Mouse (Mus musculus) stomach, postnatal 0 days (tissue): Measurements from ENCODE around the gene Ptpn13. TPM values are rescaled to one million over a fixed set of nuclear protein-coding genes. Genes with fewer than 3 reads are reported as not detected.

ENCODE experiments used
- ATAC-seq: fragments of 200-750 bp; cut with Nextera tagmentation; 2 replicates; pipeline ENCODE4 v1.8.0; 2017; ENCODE audit not compliant: low FRiP score, low TSS enrichment
- DNase-seq: peaks from one replicate; pipeline ENCODE4 v3.0.0-alpha.2; 2016; ENCODE audit warnings: low spot score
- H3K27ac ChIP-seq: fragments of 300-500 bp; sonication (generic); replicated peaks from 2 replicates; pipeline ENCODE4 v1.5.1; 2014; ENCODE audit warnings: mild to moderate bottlenecking, control low read depth
- H3K27me3 ChIP-seq: fragments of 300-500 bp; sonication (generic); 2 replicates; pipeline ENCODE4 v1.6.1; 2014; ENCODE audit warnings: low read length; ENCODE audit not compliant: control insufficient read depth, insufficient read depth
- H3K36me3 ChIP-seq: fragments of 300-500 bp; sonication (generic); 2 replicates; pipeline ENCODE4 v1.6.1; 2014; ENCODE audit warnings: low read length, mixed read lengths; ENCODE audit not compliant: control insufficient read depth, insufficient read depth
- H3K4me1 ChIP-seq: fragments of 300-500 bp; sonication (generic); replicated peaks from 2 replicates; pipeline ENCODE4 v1.6.1; 2014; ENCODE audit warnings: antibody characterized with exemption; ENCODE audit not compliant: control insufficient read depth, insufficient read depth
- H3K4me2 ChIP-seq: fragments of 300-500 bp; sonication (generic); replicated peaks from 2 replicates; pipeline ENCODE4 v1.6.1; 2014; ENCODE audit warnings: low read depth, mild to moderate bottlenecking, control low read depth, moderate library complexity
- H3K4me3 ChIP-seq: fragments of 300-500 bp; sonication (generic); 2 replicates; pipeline ENCODE4 v1.5.1; 2014; ENCODE audit warnings: low read depth, low read length, control low read depth
- H3K9ac ChIP-seq: fragments of 300-500 bp; sonication (generic); 2 replicates; pipeline ENCODE4 v1.6.1; 2014; ENCODE audit warnings: mild to moderate bottlenecking, low read length, control low read depth, mixed read lengths
- H3K9me3 ChIP-seq: fragments of 300-500 bp; sonication (generic); 2 replicates; pipeline ENCODE4 v1.6.1; 2016; ENCODE audit warnings: low read length; ENCODE audit not compliant: control insufficient read depth
- CTCF ChIP-seq: IDR thresholded peaks from 2 replicates; pipeline ENCODE4 v1.5.1; 2016; ENCODE audit warnings: antibody characterized with exemption, low read depth, mild to moderate bottlenecking, moderate library complexity
- EP300 ChIP-seq: optimal IDR thresholded peaks from 2 replicates; pipeline ENCODE3; 2016; ENCODE audit warnings: antibody characterized with exemption
- WGBS: fragments of 180-500 bp; shearing (Covaris S2); extraction: QIAGEN DNeasy Blood & Tissue Kit; methylation state at CpG from one replicate; pipeline ENCODE4 v1.1.7; 2014; 5-methylcytosine and 5-hydroxymethylcytosine counted together
- polyA plus RNA-seq: library from polyadenylated mRNA; unstranded; fragments of >200 nt; fragmentation: Nextera tagmentation; extraction: Ambion mirVana; gene quantifications from 2 replicates; pipeline ENCODE4 v1.2.1, GENCODE M21; 2015

The Ptpn13 gene
- polyA plus RNA-seq, 1 experiment from 2014 or later = 7.6 TPM

DNA sequence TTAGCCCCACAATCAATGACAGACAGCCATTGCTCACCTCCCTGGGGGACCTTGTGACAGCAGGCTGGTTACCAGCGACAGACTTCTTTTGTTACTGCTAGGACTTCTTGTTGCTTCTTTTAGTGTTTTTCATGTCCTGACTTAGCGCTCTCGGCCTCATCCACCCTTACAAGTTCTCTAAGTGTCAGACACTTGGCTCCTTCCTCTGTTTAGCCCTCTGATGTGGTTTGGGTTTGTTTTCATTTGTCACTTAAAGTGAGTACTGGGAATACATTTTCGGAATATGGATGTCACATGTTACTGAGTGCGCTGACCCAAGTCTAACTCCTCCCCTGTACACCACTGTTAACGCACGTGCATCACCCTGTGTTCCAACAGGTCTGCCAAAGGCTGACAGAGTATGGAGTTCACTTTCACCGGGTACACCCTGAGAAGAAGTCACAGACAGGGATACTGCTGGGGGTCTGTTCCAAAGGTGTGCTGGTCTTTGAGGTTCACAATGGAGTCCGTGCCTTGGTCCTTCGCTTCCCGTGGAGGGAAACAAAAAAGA, 107.9 kb downstream of the Ptpn13 start:
- H3K4me1 ChIP-seq = no peaks in the 10 kb centered on the region

DNA sequence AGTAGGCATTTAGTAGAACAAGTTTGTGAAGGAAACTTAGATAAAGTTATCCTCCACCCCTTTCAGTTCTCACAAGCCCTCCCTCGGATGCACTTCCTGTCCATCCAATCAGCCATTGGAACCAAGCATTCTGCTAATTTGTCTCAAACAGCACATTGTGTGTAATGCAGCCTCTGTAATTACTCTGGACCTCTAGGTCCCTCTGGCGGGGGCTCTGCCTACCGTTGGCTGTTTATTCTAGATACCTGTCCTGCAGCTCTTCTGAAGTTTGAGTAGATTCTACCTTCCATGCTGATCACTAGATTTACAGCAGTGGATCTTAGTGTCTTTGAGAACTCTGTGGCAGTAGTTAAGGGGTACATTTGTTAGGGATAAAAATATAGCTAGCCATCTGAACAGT, 109.5 kb downstream of the Ptpn13 start:
- 60% methylated on average over 3 of the region's 3 CpGs for WGBS
- no peak overlapping the region for H3K4me3 ChIP-seq
- ATAC-seq (no peak), DNase-seq (no peak)
- H3K9ac ChIP-seq = no peak overlapping the region
- peaks cover 2% of the 10 kb centered on the region; the same call in 1 of the 2 replicates for H3K36me3 ChIP-seq
- H3K27ac ChIP-seq = no peak overlapping the region
- no peaks in the 10 kb centered on the region for H3K9me3 ChIP-seq
- no peaks in the 10 kb centered on the region for H3K4me1 ChIP-seq
- H3K4me2 ChIP-seq = no peak overlapping the region
- no peak for TF ChIP-seq EP300
- TF ChIP-seq CTCF = peak; percentile 50
- no peaks in the 10 kb centered on the region for H3K27me3 ChIP-seq

More for the DNA sequence above, 107.9 kb downstream of the Ptpn13 start:
- Histone ChIP-seq H3K27ac (no peak overlapping the region), H3K9me3 (no peaks in the 10 kb centered on the region), H3K4me3 (no peak overlapping the region), H3K36me3 (peaks cover 2% of the 10 kb centered on the region; the same call in 1 of the 2 replicates), H3K9ac (no peak overlapping the region), H3K27me3 (no peaks in the 10 kb centered on the region), H3K4me2 (no peak overlapping the region)
- ATAC-seq (no peak), DNase-seq (no peak)
- WGBS = 83% methylated on average over 11 of the region's 11 CpGs
- TF ChIP-seq CTCF (no peak), EP300 (no peak)

DNA sequence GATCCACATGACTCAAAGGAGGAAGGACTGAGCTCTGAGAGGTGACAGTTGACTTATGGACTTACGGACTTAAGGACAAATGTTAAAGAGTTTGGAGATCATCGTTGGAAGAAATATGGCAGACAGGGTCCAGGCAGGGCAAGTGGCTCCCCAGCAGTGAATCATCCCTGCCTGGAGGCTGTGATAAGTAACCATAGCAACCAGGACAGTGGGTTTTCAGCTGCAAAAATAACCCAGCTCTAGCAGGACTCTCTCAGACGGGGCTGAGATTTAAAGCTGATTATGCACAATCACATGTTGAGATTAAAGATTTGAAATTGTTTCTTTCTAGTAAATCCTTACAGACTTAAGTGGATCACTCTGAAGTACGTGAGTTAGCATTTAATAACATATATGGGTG, 112.4 kb downstream of the Ptpn13 start:
- ATAC-seq (no peak), DNase-seq (no peak)
- Histone ChIP-seq H3K4me1 (no peaks in the 10 kb centered on the region), H3K36me3 (peaks cover 2% of the 10 kb centered on the region), H3K4me3 (no peak overlapping the region), H3K27me3 (no peaks in the 10 kb centered on the region), H3K9ac (no peak overlapping the region), H3K4me2 (no peak overlapping the region), H3K27ac (no peak overlapping the region), H3K9me3 (no peaks in the 10 kb centered on the region)
- TF ChIP-seq EP300 = no peak
- TF ChIP-seq CTCF = no peak
- WGBS = 58% methylated on average over 4 of the region's 4 CpGs

DNA sequence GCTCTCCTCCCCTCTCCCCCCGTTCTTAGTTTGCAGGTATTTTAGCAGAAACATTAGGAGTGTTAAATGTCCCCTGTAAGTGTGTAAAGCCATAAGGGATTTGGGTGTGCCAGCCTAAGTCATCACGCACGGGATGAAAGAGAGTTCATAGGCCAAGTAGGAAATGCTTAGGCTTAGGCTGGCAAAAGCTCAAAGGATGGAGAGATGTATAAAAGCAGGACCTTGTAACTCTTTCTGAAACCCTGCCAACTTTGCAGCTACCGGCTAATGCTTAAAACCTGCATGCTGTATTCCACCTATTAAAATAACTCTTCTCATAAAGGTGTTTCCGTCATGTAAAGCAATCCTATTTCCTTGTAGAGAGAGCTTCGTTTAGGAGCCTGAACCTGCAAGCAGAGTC, 115.6 kb downstream of the Ptpn13 start:
- no peaks in the 10 kb centered on the region for H3K4me1 ChIP-seq
- no peaks in the 10 kb centered on the region for H3K9me3 ChIP-seq
- no peak overlapping the region for H3K4me3 ChIP-seq
- ATAC-seq = no peak
- H3K4me2 ChIP-seq = no peak overlapping the region
- 70% methylated on average over 6 of the region's 6 CpGs for WGBS
- H3K9ac ChIP-seq = no peak overlapping the region
- no peak for TF ChIP-seq CTCF
- no peak for DNase-seq
- H3K27me3 ChIP-seq = no peaks in the 10 kb centered on the region
- peaks cover 2% of the 10 kb centered on the region for H3K36me3 ChIP-seq
- H3K27ac ChIP-seq = no peak overlapping the region

DNA sequence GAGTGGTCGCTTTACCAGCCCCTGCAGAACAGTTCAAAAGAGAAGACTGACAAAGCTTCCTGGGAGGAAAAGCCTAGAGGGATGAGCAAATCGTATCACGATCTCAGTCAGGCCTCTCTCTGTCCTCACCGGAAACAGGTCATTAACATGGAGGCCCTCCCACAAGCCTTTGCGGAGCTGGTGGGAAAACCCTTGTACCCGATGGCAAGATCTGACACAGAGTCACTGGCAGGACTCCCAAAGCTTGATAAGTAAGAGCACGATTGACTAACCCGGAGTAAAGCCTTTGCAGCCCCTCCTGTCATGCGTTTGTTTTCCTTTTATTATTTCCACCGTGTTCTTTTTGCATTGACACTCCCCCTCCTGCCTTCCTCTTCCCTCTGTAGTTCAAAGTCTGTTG, 116.1 kb downstream of the Ptpn13 start:
- Histone ChIP-seq H3K4me3 (no peak overlapping the region), H3K27me3 (no peaks in the 10 kb centered on the region), H3K9me3 (no peaks in the 10 kb centered on the region), H3K9ac (no peak overlapping the region), H3K4me2 (no peak overlapping the region), H3K27ac (no peak overlapping the region), H3K4me1 (no peaks in the 10 kb centered on the region), H3K36me3 (peaks cover 2% of the 10 kb centered on the region)
- DNase-seq = no peak
- 65% methylated on average over 10 of the region's 10 CpGs for WGBS
- ATAC-seq = no peak
- TF ChIP-seq EP300 (no peak), CTCF (no peak)

DNA sequence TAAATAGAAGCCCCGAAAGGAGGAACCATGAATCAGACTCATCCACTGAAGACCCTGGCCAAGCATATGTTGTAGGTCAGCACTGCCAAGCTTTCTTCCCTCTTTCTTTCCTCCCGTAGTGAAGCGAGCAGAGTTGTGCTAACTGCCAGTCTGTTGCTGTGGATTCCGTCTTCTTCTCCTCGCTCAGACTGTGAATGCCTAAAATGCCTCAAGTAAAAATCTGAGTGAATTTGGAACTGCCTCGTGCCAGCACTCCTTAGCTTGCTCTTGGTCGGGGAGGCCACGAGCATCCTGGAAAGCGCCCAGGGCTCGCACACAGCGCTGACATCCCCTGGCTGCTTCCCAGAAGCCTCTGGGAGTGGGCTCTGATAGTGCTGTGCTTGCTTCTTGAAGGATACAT, 116.5 kb downstream of the Ptpn13 start:
- Histone ChIP-seq H3K27me3 (no peaks in the 10 kb centered on the region), H3K27ac (no peak overlapping the region), H3K4me2 (no peak overlapping the region), H3K4me1 (no peaks in the 10 kb centered on the region), H3K9me3 (no peaks in the 10 kb centered on the region), H3K36me3 (peaks cover 2% of the 10 kb centered on the region), H3K9ac (no peak overlapping the region), H3K4me3 (no peak overlapping the region)
- TF ChIP-seq EP300 = no peak
- no peak for TF ChIP-seq CTCF
- no peak for DNase-seq
- WGBS = 70% methylated on average over 11 of the region's 11 CpGs
- no peak for ATAC-seq
